In the genomic region with DNA sequence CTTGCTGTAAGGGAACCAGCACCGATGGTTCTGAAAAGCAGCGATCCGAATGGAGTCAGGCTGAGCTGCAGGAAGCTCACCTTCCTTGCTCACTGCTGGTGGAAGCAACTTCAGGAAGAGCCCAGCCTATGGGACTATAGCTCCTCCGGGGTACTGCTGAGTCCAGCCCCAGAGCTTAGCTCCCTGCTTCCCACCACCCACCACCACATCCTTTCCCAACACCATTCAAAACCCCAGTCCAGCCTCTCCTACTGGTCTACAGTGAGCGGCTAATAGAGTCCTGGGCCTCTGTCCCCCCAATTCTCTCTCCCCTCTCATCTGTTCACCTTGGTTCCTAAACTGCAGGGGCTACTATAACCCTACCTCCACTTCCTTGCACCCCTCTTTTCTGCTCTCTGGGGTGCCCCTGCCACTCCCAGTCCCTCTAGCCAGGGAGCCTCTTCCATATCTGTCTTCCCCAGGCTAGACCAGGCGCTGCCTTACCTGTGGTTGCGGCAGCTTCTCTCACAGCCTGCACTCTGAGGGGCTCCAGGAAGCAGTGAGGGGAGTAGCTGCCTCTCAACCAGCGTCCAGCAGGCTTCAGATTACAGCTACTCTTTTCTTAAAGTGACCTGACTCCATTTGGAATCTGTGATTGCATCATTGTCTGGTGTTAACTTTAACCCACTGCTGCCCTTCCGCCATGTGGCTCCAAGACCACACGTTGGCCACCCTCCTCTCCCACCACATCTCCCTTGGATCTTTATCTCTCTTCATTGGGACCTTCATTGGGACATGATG, we compare ENCODE assay signal across 8 mouse cellular contexts. TPM values are rescaled to one million over a fixed set of nuclear protein-coding genes. Genes with fewer than 3 reads are reported as not detected.
A peak's percentile ranks its signal among the peaks of the same experiment; 100 is the strongest.
DNase-seq lines count a peak whose midpoint lies in the region; ATAC-seq and TF ChIP-seq lines count a peak whose summit lies in the region.

TSS of gene Serpinf1 (minus strand) at position 689 of the 780 bp plus-strand sequence.

- H3K4me3 ChIP-seq in testis, adult 2 months (ENCODE audit: control insufficient read depth, low read depth, low read length) = no peak within 1 kb of the TSS; the same call in 1 of the 2 replicates
- H3K4me3 ChIP-seq in embryonic facial prominence, embryonic 15.5 days (replicated peaks) = peak within 1 kb of the TSS; percentile 52
- peak within 1 kb of the TSS; percentile 38 for H3K4me3 ChIP-seq in heart, embryonic 16.5 days (ENCODE audit: low read length)
- peak within 1 kb of the TSS; percentile 52 for H3K4me3 ChIP-seq in limb, embryonic 13.5 days
- peak within 1 kb of the TSS; percentile 34 for H3K4me3 ChIP-seq in stomach, embryonic 14.5 days (ENCODE audit: low read depth, low read length)

- no peak for TF ChIP-seq CTCF in testis, adult 2 months (IDR thresholded peaks at IDR 0.05; ENCODE audit: control insufficient read depth, insufficient read depth, insufficient replicate concordance, low read depth, low read length)

- no peak for TF ChIP-seq POLR2A in testis, adult 2 months (IDR thresholded peaks at IDR 0.05; ENCODE audit: control insufficient read depth, low read depth, low read length)

- H3K9me3 ChIP-seq in embryonic facial prominence, embryonic 15.5 days (replicated peaks) = no peaks in the 10 kb centered on the region
- no peaks in the 10 kb centered on the region for H3K9me3 ChIP-seq in heart, embryonic 16.5 days (replicated peaks; ENCODE audit: control insufficient read depth, low read length)
- no peaks in the 10 kb centered on the region for H3K9me3 ChIP-seq in limb, embryonic 13.5 days
- H3K9me3 ChIP-seq in stomach, embryonic 14.5 days (ENCODE audit: control insufficient read depth, low read depth, low read length) = no peaks in the 10 kb centered on the region

- H3K9ac ChIP-seq in embryonic facial prominence, embryonic 15.5 days = peak within 1 kb of the TSS; percentile 21
- H3K9ac ChIP-seq in heart, embryonic 16.5 days (ENCODE audit: low read length) = peak within 1 kb of the TSS; percentile 35
- peak within 1 kb of the TSS; percentile 65 for H3K9ac ChIP-seq in limb, embryonic 13.5 days
- H3K9ac ChIP-seq in stomach, embryonic 14.5 days (replicated peaks; ENCODE audit: low read depth, low read length) = peak within 1 kb of the TSS; percentile 15; the same call in 1 of the 2 replicates

- H3K36me3 ChIP-seq in testis, adult 2 months (ENCODE audit: control insufficient read depth, insufficient read depth, low read length) = no peaks in the 10 kb centered on the region
- peaks cover 6% of the 10 kb centered on the region; the same call in 1 of the 2 replicates for H3K36me3 ChIP-seq in embryonic facial prominence, embryonic 15.5 days
- H3K36me3 ChIP-seq in heart, embryonic 16.5 days (ENCODE audit: control insufficient read depth, insufficient read depth) = no peaks in the 10 kb centered on the region
- H3K36me3 ChIP-seq in limb, embryonic 13.5 days = peaks cover 5% of the 10 kb centered on the region
- H3K36me3 ChIP-seq in stomach, embryonic 14.5 days (ENCODE audit: control insufficient read depth, insufficient read depth, low read length) = no peaks in the 10 kb centered on the region

- 0 out of 2 replicates have a peak, but pooled peaks have one; percentile 9 for ATAC-seq in embryonic facial prominence, embryonic 15.5 days (ENCODE audit: insufficient number of reproducible peaks, low FRiP score, low TSS enrichment, low read depth)
- ATAC-seq in heart, embryonic 16.5 days (replicated peaks; ENCODE audit: extremely low read depth, insufficient read depth, low FRiP score) = no peak
- ATAC-seq in limb, embryonic 13.5 days (ENCODE audit: low FRiP score, low read depth) = peak; percentile 51
- peak; percentile 28; the same call in 1 of the 2 replicates for ATAC-seq in stomach, embryonic 14.5 days (ENCODE audit: insufficient number of reproducible peaks, insufficient read depth, low FRiP score, low read depth)

- WGBS in embryonic facial prominence, embryonic 15.5 days = 26% methylated on average over 10 of the region's 10 CpGs
- 42% methylated on average over 10 of the region's 10 CpGs for WGBS in heart, embryonic 16.5 days
- 20% methylated on average over 10 of the region's 10 CpGs for WGBS in limb, embryonic 13.5 days
- 38% methylated on average over 10 of the region's 10 CpGs for WGBS in stomach, embryonic 14.5 days

- no peak for DNase-seq in testis, postnatal 10 days (ENCODE audit: low spot score)
- DNase-seq in retina, embryonic 14.5 days (ENCODE audit: low spot score) = no peak
- DNase-seq in frontal cortex, postnatal 25 days (ENCODE audit: low spot score in 2 of 2) = no peak

- peak within 1 kb of the TSS; percentile 58 for H3K4me2 ChIP-seq in embryonic facial prominence, embryonic 15.5 days (replicated peaks)
- H3K4me2 ChIP-seq in heart, embryonic 16.5 days (ENCODE audit: low read depth, low read length) = peak within 1 kb of the TSS; percentile 35
- H3K4me2 ChIP-seq in limb, embryonic 13.5 days (replicated peaks) = peak within 1 kb of the TSS; percentile 80
- peak within 1 kb of the TSS; percentile 44 for H3K4me2 ChIP-seq in stomach, embryonic 14.5 days (replicated peaks; ENCODE audit: low read depth, low read length)

- no peaks in the 10 kb centered on the region for H3K4me1 ChIP-seq in testis, adult 2 months (ENCODE audit: control insufficient read depth, insufficient read depth, low read length)
- peaks cover 26% of the 10 kb centered on the region for H3K4me1 ChIP-seq in embryonic facial prominence, embryonic 15.5 days
- no peaks in the 10 kb centered on the region for H3K4me1 ChIP-seq in heart, embryonic 16.5 days (ENCODE audit: control insufficient read depth, insufficient read depth, low read length)
- H3K4me1 ChIP-seq in limb, embryonic 13.5 days = peaks cover 29% of the 10 kb centered on the region
- H3K4me1 ChIP-seq in stomach, embryonic 14.5 days (ENCODE audit: control insufficient read depth, insufficient read depth, low read length) = peaks cover 10% of the 10 kb centered on the region

- H3K27me3 ChIP-seq in testis, adult 2 months (ENCODE audit: control insufficient read depth, insufficient read depth, low read length) = no peaks in the 10 kb centered on the region
- no peaks in the 10 kb centered on the region for H3K27me3 ChIP-seq in embryonic facial prominence, embryonic 15.5 days
- no peaks in the 10 kb centered on the region for H3K27me3 ChIP-seq in heart, embryonic 16.5 days (ENCODE audit: control insufficient read depth, insufficient read depth, low read length)
- no peaks in the 10 kb centered on the region for H3K27me3 ChIP-seq in limb, embryonic 13.5 days
- H3K27me3 ChIP-seq in stomach, embryonic 14.5 days (ENCODE audit: control insufficient read depth, insufficient read depth, low read length) = no peaks in the 10 kb centered on the region

- H3K27ac ChIP-seq in testis, adult 2 months (ENCODE audit: control insufficient read depth, insufficient read depth, low read depth, low read length) = no peak within 1 kb of the TSS
- H3K27ac ChIP-seq in embryonic facial prominence, embryonic 15.5 days (replicated peaks) = peak within 1 kb of the TSS; percentile 86
- no peak within 1 kb of the TSS for H3K27ac ChIP-seq in heart, embryonic 16.5 days (ENCODE audit: low read length)
- H3K27ac ChIP-seq in limb, embryonic 13.5 days = peak within 1 kb of the TSS; percentile 73
- H3K27ac ChIP-seq in stomach, embryonic 14.5 days (ENCODE audit: low read length) = no peak within 1 kb of the TSS

RNA-seq across cellular contexts. Expression of gene Serpinf1, which starts in this region (rescaled TPM):
- polyA plus RNA-seq in testis, adult 2 months (2012; rRNA removed) = 13.2 and 13.3 TPM in 2 replicates
- 393 and 406 TPM in 2 replicates for polyA plus RNA-seq in embryonic facial prominence, embryonic 15.5 days (2015; fragmentation: Nextera tagmentation; extraction: Ambion mirVana)
- polyA plus RNA-seq in heart, embryonic 16.5 days (2015; fragmentation: Nextera tagmentation; extraction: Ambion mirVana) = 37.4 and 40.1 TPM in 2 replicates
- polyA plus RNA-seq in limb, embryonic 13.5 days (2015; fragmentation: Nextera tagmentation; extraction: Ambion mirVana) = 227 and 235 TPM in 2 replicates
- polyA plus RNA-seq in stomach, embryonic 14.5 days (2014; fragmentation: Nextera tagmentation; extraction: Ambion mirVana) = 54.2 and 59.0 TPM in 2 replicates

Comparison
In these comparisons a context has a peak if more than half of its experiments do, and no peak if none do; other contexts are left out.
1. H3K27ac ChIP-seq: peak in embryonic facial prominence, embryonic 15.5 days (single experiment) and limb, embryonic 13.5 days (single experiment); none in testis, adult 2 months (single experiment), heart, embryonic 16.5 days (single experiment) and stomach, embryonic 14.5 days (single experiment).
2. H3K9ac ChIP-seq: peak in every context shown above with its lines; median percentile 65 in limb, embryonic 13.5 days; 35 in heart, embryonic 16.5 days; 21 in embryonic facial prominence, embryonic 15.5 days; 15 in stomach, embryonic 14.5 days.
3. Peak in every context shown above with its lines, with median percentiles within 50 percentile points of each other: H3K4me2 ChIP-seq.